Mouse (Mus musculus): ENCODE data around the gene Jmjd1c. TPM values are rescaled to one million over a fixed set of nuclear protein-coding genes. Genes with fewer than 3 reads are reported as not detected.

Jmjd1c gene
- total RNA-seq (2021) = 10 to 100 TPM; 38.5 to 40.9 TPM

GRCm38 (mm10) chr10:67095798-67096620 is at the start of gene Jmjd1c:
TSS of gene Jmjd1c (plus strand) at chr10:67096125.
- intact Hi-C loops (cut with DNase I) = loop anchor here (2.0 to 5.0 kb wide), 3 partner anchors 31 to 94 kb away; no protein-coding TSS in a partner anchor
- DNase-seq (ENCODE audit: low spot score) = peak; percentile 70

- no peak for DNase-seq (ENCODE audit: low spot score)
- intact Hi-C loops (cut with DNase I) = no loop called here
Measured at GRCm38 (mm10) chr10:67047712-67048645, 47.9 kb upstream of the Jmjd1c start.

- intact Hi-C loops (cut with DNase I) = no loop called here
- DNase-seq (ENCODE audit: low spot score) = no peak
Measured at GRCm38 (mm10) chr10:67048871-67049615, 46.9 kb upstream of the Jmjd1c start.

- intact Hi-C loops (cut with DNase I) = loop anchor here (5.0 kb wide), 1 partner anchor 68 kb away; no protein-coding TSS in a partner anchor
- no peak for DNase-seq (ENCODE audit: low spot score)
Measured at GRCm38 (mm10) chr10:67049621-67050020, 46.3 kb upstream of the Jmjd1c start.

- intact Hi-C loops (cut with DNase I) = loop anchor here (5.0 kb wide), 1 partner anchor 67 kb away; no protein-coding TSS in a partner anchor
- DNase-seq (ENCODE audit: low spot score) = no peak
Measured at GRCm38 (mm10) chr10:67050766-67051165, 45.2 kb upstream of the Jmjd1c start.

- DNase-seq (ENCODE audit: low spot score) = no peak
- intact Hi-C loops (cut with DNase I) = loop anchor here (5.0 kb wide), 1 partner anchor 66 kb away; no protein-coding TSS in a partner anchor
Measured at GRCm38 (mm10) chr10:67051466-67051865, 44.5 kb upstream of the Jmjd1c start.

- DNase-seq (ENCODE audit: low spot score) = no peak
- intact Hi-C loops (cut with DNase I) = loop anchor here (5.0 kb wide), 1 partner anchor 65 kb away; no protein-coding TSS in a partner anchor
Measured at GRCm38 (mm10) chr10:67052429-67052828, 43.5 kb upstream of the Jmjd1c start.

GRCm38 (mm10) chr10:67053475-67053874 is 42.5 kb upstream of the Jmjd1c start:
- intact Hi-C loops (cut with DNase I) = loop anchor here (5.0 kb wide), 1 partner anchor 64 kb away; no protein-coding TSS in a partner anchor
- peak; percentile 31 for DNase-seq (ENCODE audit: low spot score)

- DNase-seq (ENCODE audit: low spot score) = peak; percentile 26
- intact Hi-C loops (cut with DNase I) = loop anchor here (5.0 kb wide), 2 partner anchors 41 to 144 kb away; partner anchors contain the start of genes Jmjd1c and Reep3
Measured at GRCm38 (mm10) chr10:67055867-67056856, 39.8 kb upstream of the Jmjd1c start.

- DNase-seq (ENCODE audit: low spot score) = no peak
- intact Hi-C loops (cut with DNase I) = loop anchor here (5.0 kb wide), 2 partner anchors 40 to 145 kb away; partner anchors contain the start of genes Jmjd1c and Reep3
Measured at GRCm38 (mm10) chr10:67057208-67057607, 38.7 kb upstream of the Jmjd1c start.

- DNase-seq (ENCODE audit: low spot score) = no peak
- intact Hi-C loops (cut with DNase I) = loop anchor here (5.0 kb wide), 2 partner anchors 40 to 145 kb away; partner anchors contain the start of genes Jmjd1c and Reep3
Measured at GRCm38 (mm10) chr10:67057696-67058095, 38.2 kb upstream of the Jmjd1c start.

- intact Hi-C loops (cut with DNase I) = loop anchor here (5.0 kb wide), 2 partner anchors 39 to 146 kb away; partner anchors contain the start of genes Jmjd1c and Reep3
- peak; percentile 50 for DNase-seq (ENCODE audit: low spot score)
Measured at GRCm38 (mm10) chr10:67058297-67058696, 37.6 kb upstream of the Jmjd1c start.

GRCm38 (mm10) chr10:67058702-67059101 is 37.2 kb upstream of the Jmjd1c start:
- intact Hi-C loops (cut with DNase I) = loop anchor here (5.0 kb wide), 2 partner anchors 39 to 146 kb away; partner anchors contain the start of genes Jmjd1c and Reep3

GRCm38 (mm10) chr10:67061367-67061801 is 34.5 kb upstream of the Jmjd1c start:
- DNase-seq (ENCODE audit: low spot score) = no peak
- intact Hi-C loops (cut with DNase I) = no loop called here

More at GRCm38 (mm10) chr10:67058702-67059101, 37.2 kb upstream of the Jmjd1c start:
- DNase-seq (ENCODE audit: low spot score) = no peak

- intact Hi-C loops (cut with DNase I) = no loop called here
- DNase-seq (ENCODE audit: low spot score) = no peak
Measured at GRCm38 (mm10) chr10:67061823-67062222, 34.1 kb upstream of the Jmjd1c start.

GRCm38 (mm10) chr10:67065277-67065887 is 30.5 kb upstream of the Jmjd1c start:
- DNase-seq (ENCODE audit: low spot score) = no peak
- intact Hi-C loops (cut with DNase I) = loop anchor here (2.0 kb wide), 1 partner anchor 13 kb away; no protein-coding TSS in a partner anchor

- no peak for DNase-seq (ENCODE audit: low spot score)
- intact Hi-C loops (cut with DNase I) = loop anchor here (2.0 kb wide), 1 partner anchor 13 kb away; no protein-coding TSS in a partner anchor
Measured at GRCm38 (mm10) chr10:67065927-67066326, 30.0 kb upstream of the Jmjd1c start.
